Mouse (Mus musculus) adrenal gland, postnatal 4 days (tissue): ENCODE measurements around the gene Ctnnd2. TPM values are rescaled to one million over a fixed set of nuclear protein-coding genes. Genes with fewer than 3 reads are reported as not detected.

Experiments
- DNase-seq, 2 experiments: peaks; one replicate each; pipeline ENCODE4 v3.0.0; 2021 to 2022; ENCODE audit warnings: low spot score in 2 of 2, mixed read lengths in 2 of 2
- total RNA-seq, 2 experiments: library from RNA; stranded (reverse); gene quantifications; 2 replicates each; pipeline ENCODE4 v1.2.3; 2021

Ctnnd2 gene
- total RNA-seq, 2 experiments from 2014 or later = 10.2 to 10.4 TPM

- no peak for DNase-seq
These were observed 794.4 kb downstream of the Ctnnd2 start for GRCm38 (mm10) chr15:30966826-30967225.

GRCm38 (mm10) chr15:30974436-30974835 lies 802.0 kb downstream of the Ctnnd2 start:
- DNase-seq = no peak

DNA sequence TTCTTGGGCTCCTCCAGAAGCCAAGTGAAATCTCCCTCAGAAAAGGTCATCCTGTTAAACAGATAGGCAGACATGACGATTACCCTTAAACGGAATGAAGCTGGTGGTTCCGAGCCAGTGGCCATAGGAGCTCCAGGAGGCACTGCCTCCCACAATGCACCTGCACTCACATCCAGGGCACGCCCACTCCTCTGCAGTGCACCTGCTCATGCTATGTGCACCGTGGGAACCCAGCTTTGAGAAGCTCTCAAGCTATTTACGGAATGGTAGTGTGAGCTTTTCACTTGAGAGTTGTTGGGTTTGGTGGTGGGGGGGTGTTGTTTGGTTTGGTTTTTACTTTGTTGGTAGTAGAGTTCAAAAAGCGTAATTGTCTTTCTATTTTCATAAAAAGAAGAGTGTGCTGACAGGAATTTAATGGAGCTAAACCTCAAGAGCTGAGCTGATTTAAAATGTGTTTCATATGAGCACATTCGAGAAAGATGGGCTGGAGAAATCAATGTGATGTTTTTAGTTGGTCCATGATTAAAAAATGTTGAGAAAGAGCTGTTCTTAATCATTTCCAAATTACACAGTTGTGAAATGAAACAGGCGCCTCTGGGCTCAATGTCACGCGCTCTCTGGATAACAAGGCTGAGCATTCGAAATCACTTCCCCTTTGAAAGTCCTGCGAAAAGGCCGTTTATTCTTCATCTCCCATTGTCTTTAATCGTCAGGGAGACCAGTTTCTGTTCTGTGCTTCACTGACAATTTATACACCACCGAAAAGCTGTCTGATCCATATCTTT lies 802.8 kb downstream of the Ctnnd2 start:
- DNase-seq = no peak

- DNase-seq = no peak
These were observed 804.9 kb downstream of the Ctnnd2 start for GRCm38 (mm10) chr15:30977166-30977740.

GRCm38 (mm10) chr15:30986890-30987289 lies 814.5 kb downstream of the Ctnnd2 start:
- no peak for DNase-seq

DNA sequence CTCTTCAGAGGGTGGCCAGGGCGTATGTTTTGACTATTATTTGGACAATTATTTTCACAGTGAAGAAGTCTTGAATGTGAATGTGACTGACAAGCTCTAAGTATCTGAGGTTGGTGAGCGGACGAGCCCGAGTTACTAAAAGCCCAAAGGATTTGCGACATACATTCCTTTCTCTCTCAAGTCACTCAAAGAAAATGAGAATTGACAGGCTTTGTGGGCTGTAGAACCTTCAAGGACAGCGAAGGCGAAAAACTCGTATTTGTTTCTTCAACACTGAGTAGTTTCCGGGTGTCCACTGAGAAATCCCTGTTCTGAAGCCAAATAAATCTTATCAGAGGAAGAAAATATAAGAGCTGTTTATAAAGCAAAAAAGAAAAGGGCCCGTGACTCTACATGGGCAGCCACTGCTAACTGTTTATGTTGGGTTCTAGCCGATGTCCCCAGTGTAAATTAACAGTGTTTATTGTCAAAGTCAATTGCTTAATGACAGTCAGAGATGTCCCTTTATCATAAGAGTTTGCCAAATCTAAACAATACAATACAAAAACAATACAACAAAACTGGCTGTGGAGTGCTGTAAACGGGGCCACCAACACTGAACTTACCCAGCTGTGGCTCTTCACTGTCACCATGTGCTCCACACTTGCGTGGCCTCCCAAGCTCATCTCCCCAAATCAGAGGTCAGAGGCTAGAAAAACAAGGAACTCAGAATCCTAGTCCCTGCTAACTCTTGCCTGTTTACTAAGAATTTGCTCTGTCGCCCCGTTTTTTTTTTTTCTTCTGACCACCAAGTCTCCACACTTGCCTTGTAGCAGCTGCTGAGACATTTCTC lies 818.2 kb downstream of the Ctnnd2 start:
- no peak for DNase-seq

- DNase-seq = no peak
These were observed 820.0 kb downstream of the Ctnnd2 start for GRCm38 (mm10) chr15:30992357-30992756.

DNA sequence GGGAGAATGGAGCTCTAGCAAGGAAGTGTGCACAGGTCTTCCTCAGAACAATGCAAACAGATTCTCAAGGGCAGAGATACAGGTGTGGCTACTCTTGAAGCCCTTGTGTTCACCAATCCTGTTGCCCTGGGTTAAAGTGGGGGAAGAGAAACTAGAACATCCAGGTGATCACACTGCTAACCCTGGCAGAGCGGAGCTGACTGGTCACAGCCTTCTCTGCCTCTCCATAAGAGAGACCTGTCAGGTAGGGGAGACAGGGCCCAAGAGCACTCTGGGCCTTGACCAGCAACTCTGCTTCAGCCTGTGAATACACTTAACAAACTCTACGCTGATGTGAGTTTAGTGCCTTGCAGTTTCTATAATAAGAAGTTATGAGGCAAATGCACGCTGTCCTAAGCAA lies 820.5 kb downstream of the Ctnnd2 start:
- DNase-seq = no peak

GRCm38 (mm10) chr15:30995346-30995745 lies 823.0 kb downstream of the Ctnnd2 start:
- no peak for DNase-seq

DNA sequence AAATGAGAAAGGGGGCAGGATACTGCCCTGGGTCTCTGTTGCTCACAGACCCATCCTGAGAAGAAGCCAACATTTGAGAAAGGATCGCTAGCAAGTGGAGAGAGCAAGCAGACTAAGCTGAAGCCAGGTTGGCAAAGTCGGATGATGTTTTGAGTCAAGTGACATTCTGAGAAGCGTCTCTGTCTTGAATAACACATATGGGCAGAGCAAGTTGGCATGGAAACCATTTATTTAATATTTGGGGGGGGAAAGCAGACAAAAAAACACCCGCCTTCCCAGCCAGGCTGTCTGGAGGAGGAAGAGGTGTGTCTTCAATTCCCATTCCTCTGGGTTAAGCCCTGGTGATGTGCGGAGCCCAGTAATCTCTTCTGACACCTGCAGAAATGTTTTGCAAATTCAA lies 832.1 kb downstream of the Ctnnd2 start:
- DNase-seq = no peak

GRCm38 (mm10) chr15:31004976-31005375 lies 832.6 kb downstream of the Ctnnd2 start:
- no peak for DNase-seq

DNA sequence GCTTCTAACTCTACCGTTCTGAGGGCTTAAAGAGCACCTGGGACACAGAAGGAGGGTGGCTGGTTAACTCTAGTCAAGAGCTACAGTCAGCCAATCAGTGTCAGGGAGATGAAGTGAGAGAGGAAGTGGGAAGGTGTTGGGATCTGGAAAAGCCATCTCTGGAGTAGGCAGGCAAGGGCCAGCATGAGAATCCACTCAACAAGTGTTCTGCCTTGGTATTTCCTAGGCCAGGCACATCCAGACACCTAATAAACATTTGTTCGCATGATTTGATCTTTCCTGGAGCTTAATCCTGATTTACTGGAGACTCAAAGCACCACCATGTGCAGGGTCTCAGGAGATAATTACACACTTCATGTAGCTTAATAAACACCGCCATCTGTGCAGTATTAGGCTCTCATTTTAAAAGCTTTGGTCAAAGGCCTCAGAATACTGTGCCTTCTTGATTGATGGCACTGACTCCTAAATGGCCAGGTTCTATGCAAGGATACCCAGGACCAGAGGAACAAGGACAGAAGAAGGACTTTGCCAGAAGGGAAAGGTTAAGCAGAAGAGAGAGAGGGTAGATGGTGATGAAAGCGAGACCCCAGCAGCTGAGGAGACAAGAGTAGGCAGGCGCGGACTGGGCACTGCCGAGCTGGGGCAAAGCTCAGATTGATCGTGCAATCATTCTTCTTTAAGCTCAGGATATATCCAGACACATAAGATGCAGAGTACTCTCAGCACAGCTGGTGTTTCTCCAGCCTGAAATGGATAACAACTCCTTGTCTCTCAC lies 833.8 kb downstream of the Ctnnd2 start:
- DNase-seq = no peak

DNA sequence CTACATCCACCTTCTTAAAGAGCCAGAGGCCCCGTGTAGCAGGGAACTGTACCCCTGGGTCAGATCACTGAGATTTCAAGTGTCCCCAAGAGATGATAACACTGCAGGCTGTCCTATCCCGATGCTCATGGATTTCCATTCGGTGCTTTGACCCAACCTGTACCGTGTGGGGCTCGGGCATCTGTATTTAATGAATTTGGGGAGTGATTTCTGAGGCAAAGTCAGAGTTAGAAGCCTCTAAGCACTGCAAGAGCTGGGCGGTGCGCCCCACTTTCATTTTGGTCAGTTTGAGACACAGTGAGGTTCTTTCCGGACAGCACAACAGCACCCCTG lies 834.4 kb downstream of the Ctnnd2 start:
- no peak for DNase-seq

DNA sequence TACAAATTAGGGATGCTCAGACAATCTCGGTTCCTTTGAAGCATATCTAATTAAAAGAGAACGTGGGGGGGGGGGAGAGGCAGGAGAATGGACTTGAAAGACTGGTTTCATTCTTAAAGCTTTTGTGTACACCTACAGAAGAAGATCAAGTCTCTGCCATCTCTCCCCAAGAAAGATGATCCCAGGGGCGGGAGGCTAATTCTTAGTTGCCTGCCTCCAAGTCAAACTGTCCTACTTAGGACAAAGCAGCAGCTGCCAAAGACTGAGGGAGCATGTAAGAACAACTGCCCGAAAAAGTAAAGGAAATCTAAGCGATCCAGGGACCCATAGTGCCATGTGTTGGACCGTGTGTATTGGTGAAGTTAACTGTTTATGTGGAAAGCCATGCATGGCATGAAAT lies 836.2 kb downstream of the Ctnnd2 start:
- no peak for DNase-seq

- no peak for DNase-seq
These were observed 848.4 kb downstream of the Ctnnd2 start for GRCm38 (mm10) chr15:31020769-31021168.

GRCm38 (mm10) chr15:31022012-31022411 lies 849.6 kb downstream of the Ctnnd2 start:
- no peak for DNase-seq

DNA sequence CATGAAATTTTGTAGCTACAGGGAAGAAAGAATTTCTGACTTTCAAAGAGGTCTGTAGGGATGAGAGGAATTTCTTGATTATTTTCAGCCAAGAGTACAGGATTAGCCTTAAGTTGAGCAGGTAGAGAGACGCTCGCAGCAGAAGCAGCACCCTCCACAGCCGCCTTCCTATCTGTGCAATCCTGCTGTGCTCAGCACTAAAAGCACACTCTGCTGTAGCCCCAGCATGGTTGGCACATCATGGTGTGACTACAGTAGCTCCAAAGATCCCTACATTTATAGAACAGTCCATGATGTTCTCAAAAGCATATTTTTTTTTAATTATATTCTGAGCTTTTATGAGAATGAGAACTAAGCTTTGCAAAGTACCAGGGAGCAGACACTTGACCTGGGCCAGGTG lies 850.1 kb downstream of the Ctnnd2 start:
- no peak for DNase-seq

GRCm38 (mm10) chr15:31023766-31024165 lies 851.4 kb downstream of the Ctnnd2 start:
- DNase-seq = no peak

GRCm38 (mm10) chr15:31027448-31028230 lies 855.2 kb downstream of the Ctnnd2 start:
- DNase-seq = no peak

DNA sequence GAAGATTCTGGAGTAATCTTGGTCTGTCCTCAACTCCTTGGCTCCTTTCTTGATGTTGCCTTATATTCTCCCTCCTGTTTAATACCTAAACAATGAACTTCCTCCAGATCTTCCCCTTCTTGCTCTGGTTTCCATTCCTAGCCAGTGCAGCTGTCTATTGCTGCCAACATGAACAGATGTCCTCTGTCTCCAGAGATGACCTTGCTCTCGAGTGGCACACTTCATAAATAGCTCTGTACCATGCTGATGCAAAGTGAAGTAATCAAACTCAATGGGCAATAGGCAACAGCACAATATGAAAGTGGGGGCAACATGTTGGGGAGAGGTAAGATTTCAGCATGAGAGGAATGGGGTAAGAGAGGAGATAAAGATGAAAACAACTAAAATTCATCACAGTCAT lies 872.6 kb downstream of the Ctnnd2 start:
- no peak for DNase-seq

GRCm38 (mm10) chr15:31051496-31051895 lies 879.1 kb downstream of the Ctnnd2 start:
- no peak for DNase-seq
